Mouse (Mus musculus) heart, embryonic 13.5 days (tissue): ENCODE measurements around the gene Cd300a. TPM values are rescaled to one million over a fixed set of nuclear protein-coding genes. Genes with fewer than 3 reads are reported as not detected.

ENCODE experiments used
- ATAC-seq: fragments of 200-750 bp; cut with Nextera tagmentation; 2 replicates; pipeline ENCODE4 v1.8.0; 2017; ENCODE audit warnings: moderate TSS enrichment; ENCODE audit not compliant: insufficient number of reproducible peaks, low FRiP score, low TSS enrichment; ENCODE audit errors: extremely low read depth
- H3K27ac ChIP-seq: fragments of 300-500 bp; sonication (generic); replicated peaks from 2 replicates; pipeline ENCODE4 v1.5.1; 2015; ENCODE audit warnings: moderate library complexity, mild to moderate bottlenecking, inconsistent platforms
- H3K27me3 ChIP-seq: fragments of 300-500 bp; sonication (generic); replicated peaks from 2 replicates; pipeline ENCODE4 v1.6.1; 2015; ENCODE audit warnings: mild to moderate bottlenecking, inconsistent platforms
- H3K36me3 ChIP-seq: fragments of 300-500 bp; sonication (generic); 2 replicates; pipeline ENCODE4 v1.6.1; 2015; ENCODE audit warnings: mild to moderate bottlenecking, inconsistent platforms
- H3K4me1 ChIP-seq: fragments of 300-500 bp; sonication (generic); 2 replicates; pipeline ENCODE4 v1.6.1; 2015; ENCODE audit warnings: inconsistent platforms
- H3K4me2 ChIP-seq: fragments of 300-500 bp; sonication (generic); 2 replicates; pipeline ENCODE4 v1.6.1; 2015; ENCODE audit warnings: inconsistent platforms, mild to moderate bottlenecking, moderate library complexity
- H3K4me3 ChIP-seq: fragments of 300-500 bp; sonication (generic); 2 replicates; pipeline ENCODE4 v1.5.1; 2015; ENCODE audit warnings: moderate library complexity, mild to moderate bottlenecking, inconsistent platforms
- H3K9ac ChIP-seq: fragments of 300-500 bp; sonication (generic); 2 replicates; pipeline ENCODE4 v1.6.1; 2015; ENCODE audit warnings: inconsistent platforms, mild to moderate bottlenecking, moderate library complexity
- H3K9me3 ChIP-seq: fragments of 300-500 bp; sonication (generic); 2 replicates; pipeline ENCODE4 v1.6.1; 2016; ENCODE audit warnings: inconsistent platforms
- WGBS: fragments of 180-500 bp; shearing (Covaris S2); methylation state at CpG from one replicate; pipeline ENCODE4 v1.1.7; 2015; ENCODE audit warnings: mixed read lengths; 5-methylcytosine and 5-hydroxymethylcytosine counted together
- polyA plus RNA-seq: library from polyadenylated mRNA; unstranded; fragments of >200 nt; fragmentation: Nextera tagmentation; extraction: Ambion mirVana; gene quantifications from 2 replicates; pipeline ENCODE4 v1.2.1, GENCODE M21; 2015

The Cd300a gene
- polyA plus RNA-seq, 1 experiment from 2014 or later: 0.82 TPM

GRCm38 (mm10) chr11:114912847-114913246 lies 23.0 kb downstream of the Cd300a start:
- 10% methylated on average over 9 of the region's 9 CpGs for WGBS
- ATAC-seq: no peak

GRCm38 (mm10) chr11:114914978-114915377 lies 25.1 kb downstream of the Cd300a start:
- Histone ChIP-seq H3K36me3 (no peaks in the 10 kb centered on the region), H3K4me2 (peak overlapping the region; percentile 13; the same call in 1 of the 2 replicates), H3K4me3 (no peak overlapping the region), H3K4me1 (peaks cover 12% of the 10 kb centered on the region), H3K9ac (no peak overlapping the region), H3K27ac (no peak overlapping the region), H3K9me3 (0 out of 2 replicates have a peak, but pooled peaks cover 7% of the 10 kb centered on the region), H3K27me3 (0 out of 2 replicates have a peak, but pooled peaks cover 4% of the 10 kb centered on the region)
- 15% methylated on average over 7 of the region's 7 CpGs for WGBS
- ATAC-seq: no peak

More at GRCm38 (mm10) chr11:114912847-114913246, 23.0 kb downstream of the Cd300a start:
- H3K9me3 ChIP-seq: no peaks in the 10 kb centered on the region
- no peak overlapping the region for H3K4me2 ChIP-seq
- peaks cover 12% of the 10 kb centered on the region for H3K4me1 ChIP-seq
- no peak overlapping the region for H3K27ac ChIP-seq
- H3K36me3 ChIP-seq: no peaks in the 10 kb centered on the region
- no peak overlapping the region for H3K4me3 ChIP-seq
- H3K27me3 ChIP-seq: 0 out of 2 replicates have a peak, but pooled peaks cover 4% of the 10 kb centered on the region
- no peak overlapping the region for H3K9ac ChIP-seq

DNA sequence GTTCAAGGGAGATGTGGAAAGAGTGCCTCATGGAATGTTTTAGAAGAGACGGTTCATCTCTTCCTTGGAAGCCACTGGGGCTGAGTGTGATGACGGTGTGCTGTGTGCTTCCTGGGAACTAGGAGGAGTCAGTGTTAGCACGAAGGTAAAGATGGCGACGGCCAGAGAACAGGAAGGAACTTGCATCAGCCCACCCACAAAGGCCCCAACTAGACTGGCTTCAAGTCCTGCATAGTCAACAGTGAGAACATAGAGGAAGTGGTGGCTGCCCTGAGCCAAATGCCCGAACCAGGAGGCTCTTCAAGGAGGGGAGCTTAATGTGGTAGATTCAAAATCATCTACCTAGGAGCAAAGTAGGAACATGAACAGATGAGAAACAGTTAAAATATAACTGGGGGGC lies 27.3 kb downstream of the Cd300a start:
- H3K27me3 ChIP-seq: 0 out of 2 replicates have a peak, but pooled peaks cover 4% of the 10 kb centered on the region
- no peak overlapping the region for H3K9ac ChIP-seq
- H3K9me3 ChIP-seq: 0 out of 2 replicates have a peak, but pooled peaks cover 7% of the 10 kb centered on the region
- H3K4me3 ChIP-seq: no peak overlapping the region
- no peak overlapping the region for H3K4me2 ChIP-seq
- no peak for ATAC-seq
- H3K27ac ChIP-seq: no peak overlapping the region
- H3K4me1 ChIP-seq: peaks cover 12% of the 10 kb centered on the region
- WGBS: 74% methylated on average over 6 of the region's 6 CpGs
- no peaks in the 10 kb centered on the region for H3K36me3 ChIP-seq

DNA sequence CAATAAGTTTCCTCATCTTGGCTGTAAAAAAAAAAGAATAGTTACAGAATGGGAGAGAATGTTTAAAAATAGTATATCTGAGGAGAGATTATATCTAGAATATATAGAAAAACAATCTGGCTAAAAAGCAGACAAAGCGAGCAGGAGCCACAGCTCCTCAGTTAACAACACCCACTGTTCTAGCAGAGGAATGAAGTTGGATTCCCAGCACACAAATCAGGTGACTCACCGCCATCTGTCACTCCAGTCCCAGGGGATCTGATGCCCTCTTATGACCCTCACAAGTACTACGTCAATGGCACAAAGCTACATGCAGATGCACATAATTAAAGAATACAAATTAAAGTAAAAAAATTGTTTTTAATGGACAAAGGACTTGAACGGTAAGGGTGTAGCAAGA lies 32.6 kb downstream of the Cd300a start:
- 0 out of 2 replicates have a peak, but pooled peaks cover 7% of the 10 kb centered on the region for H3K9me3 ChIP-seq
- H3K4me1 ChIP-seq: no peaks in the 10 kb centered on the region
- no peak overlapping the region for H3K4me3 ChIP-seq
- H3K9ac ChIP-seq: no peak overlapping the region
- no peak overlapping the region for H3K27ac ChIP-seq
- ATAC-seq: no peak
- no peaks in the 10 kb centered on the region for H3K36me3 ChIP-seq
- H3K4me2 ChIP-seq: no peak overlapping the region
- 78% methylated on average over 4 of the region's 4 CpGs for WGBS
- H3K27me3 ChIP-seq: no peaks in the 10 kb centered on the region

- no peak overlapping the region for H3K9ac ChIP-seq
- H3K36me3 ChIP-seq: no peaks in the 10 kb centered on the region
- H3K4me2 ChIP-seq: no peak overlapping the region
- ATAC-seq: no peak
- 0 out of 2 replicates have a peak, but pooled peaks cover 5% of the 10 kb centered on the region for H3K9me3 ChIP-seq
- no peak overlapping the region for H3K4me3 ChIP-seq
- peaks cover 9% of the 10 kb centered on the region for H3K4me1 ChIP-seq
- WGBS: 69% methylated on average over 4 of the region's 4 CpGs
- no peaks in the 10 kb centered on the region for H3K27me3 ChIP-seq
- H3K27ac ChIP-seq: no peak overlapping the region
These were observed 34.1 kb downstream of the Cd300a start for GRCm38 (mm10) chr11:114923961-114924360.

DNA sequence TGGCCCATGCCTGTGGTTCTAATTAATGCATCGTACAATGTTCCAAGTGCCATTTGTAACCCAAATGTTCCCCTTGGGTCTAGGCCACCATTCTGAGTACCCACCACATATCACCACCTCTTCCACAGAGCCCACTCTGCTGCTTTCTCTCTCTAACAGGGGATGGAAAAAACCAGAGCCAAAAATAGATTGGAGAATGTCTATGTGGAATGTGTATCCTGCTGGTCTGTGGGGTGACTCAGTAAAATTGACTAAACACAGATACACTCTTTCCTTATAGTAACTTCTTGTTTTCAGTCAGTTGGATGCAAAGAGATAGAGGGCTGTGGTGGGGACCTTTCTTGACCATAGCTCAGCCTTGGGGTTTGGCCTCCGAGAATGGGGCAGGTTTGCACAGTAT lies 39.7 kb downstream of the Cd300a start:
- Histone ChIP-seq H3K9ac (no peak overlapping the region), H3K27me3 (no peaks in the 10 kb centered on the region), H3K9me3 (no peaks in the 10 kb centered on the region), H3K4me3 (no peak overlapping the region), H3K4me1 (peaks cover 24% of the 10 kb centered on the region), H3K36me3 (no peaks in the 10 kb centered on the region), H3K27ac (peak overlapping the region; percentile 73), H3K4me2 (no peak overlapping the region)
- no peak for ATAC-seq
- WGBS: 50% methylated on average over 2 of the region's 2 CpGs

GRCm38 (mm10) chr11:114931041-114931440 lies 41.2 kb downstream of the Cd300a start:
- Histone ChIP-seq H3K36me3 (no peaks in the 10 kb centered on the region), H3K4me1 (peaks cover 24% of the 10 kb centered on the region), H3K4me2 (no peak overlapping the region), H3K9ac (no peak overlapping the region), H3K27me3 (no peaks in the 10 kb centered on the region), H3K27ac (no peak overlapping the region), H3K4me3 (no peak overlapping the region), H3K9me3 (no peaks in the 10 kb centered on the region)
- 68% methylated on average over 5 of the region's 5 CpGs for WGBS
- ATAC-seq: no peak

- 66% methylated on average over 4 of the region's 4 CpGs for WGBS
These were observed 43.8 kb downstream of the Cd300a start for GRCm38 (mm10) chr11:114933591-114933990.

GRCm38 (mm10) chr11:114934144-114934543 lies 44.3 kb downstream of the Cd300a start, which contains the start of gene Cd300lb:
Gene Cd300lb, minus strand, starts transcription at chr11:114934386.
- ATAC-seq: no peak
- no peaks in the 10 kb centered on the region for H3K36me3 ChIP-seq
- H3K4me3 ChIP-seq: no peak within 1 kb of the TSS
- H3K27ac ChIP-seq: no peak within 1 kb of the TSS
- no peak within 1 kb of the TSS for H3K9ac ChIP-seq
- H3K9me3 ChIP-seq: no peaks in the 10 kb centered on the region
- H3K4me1 ChIP-seq: peaks cover 13% of the 10 kb centered on the region
- 39% methylated on average over 6 of the region's 6 CpGs for WGBS
- H3K27me3 ChIP-seq: no peaks in the 10 kb centered on the region
- H3K4me2 ChIP-seq: no peak within 1 kb of the TSS

More at GRCm38 (mm10) chr11:114933591-114933990, 43.8 kb downstream of the Cd300a start:
- no peak overlapping the region for H3K9ac ChIP-seq
- H3K9me3 ChIP-seq: no peaks in the 10 kb centered on the region
- ATAC-seq: no peak
- no peak overlapping the region for H3K4me3 ChIP-seq
- H3K27me3 ChIP-seq: no peaks in the 10 kb centered on the region
- H3K4me2 ChIP-seq: no peak overlapping the region
- H3K4me1 ChIP-seq: peaks cover 19% of the 10 kb centered on the region
- H3K27ac ChIP-seq: no peak overlapping the region
- H3K36me3 ChIP-seq: no peaks in the 10 kb centered on the region

Other genes with a start within 250 kb of the Cd300a start
- 754 and 817 TPM in 2 replicates for gene Rpl38, start 221.5 kb upstream of the Cd300a start, polyA plus RNA-seq
- 7.5 and 7.7 TPM in 2 replicates for gene Ttyh2, start 214.6 kb upstream of the Cd300a start, polyA plus RNA-seq
- 0.13 and 0.36 TPM in 2 replicates for gene Dnaic2, start 162.6 kb upstream of the Cd300a start, polyA plus RNA-seq
- gene Kif19a, start 124.7 kb upstream of the Cd300a start, polyA plus RNA-seq: 0.17 TPM in 1 of 2 replicates, not detected in the other
- gene Btbd17, start 94.1 kb upstream of the Cd300a start, polyA plus RNA-seq: 0.24 TPM in 1 of 2 replicates, not detected in the other
- not detected in 2 replicates for gene Gpr142, start 91.1 kb upstream of the Cd300a start, polyA plus RNA-seq
- gene Gprc5c, start 38.9 kb upstream of the Cd300a start, polyA plus RNA-seq: 20.6 and 20.7 TPM in 2 replicates
- 0.45 and 0.49 TPM in 2 replicates for gene Cd300lb, start 44.3 kb downstream of the Cd300a start, polyA plus RNA-seq
- gene Cd300c, start 79.1 kb downstream of the Cd300a start, polyA plus RNA-seq: not detected in 2 replicates
- 0.05 and 0.40 TPM in 2 replicates for gene Cd300ld, start 99.9 kb downstream of the Cd300a start, polyA plus RNA-seq
- gene Cd300c2, start 111.8 kb downstream of the Cd300a start, polyA plus RNA-seq: 1.6 and 1.9 TPM in 2 replicates
- not detected in 2 replicates for gene Cd300ld2, start 126.2 kb downstream of the Cd300a start, polyA plus RNA-seq
- gene Cd300ld4, start 137.0 kb downstream of the Cd300a start, polyA plus RNA-seq: not detected in 2 replicates
- not detected in 2 replicates for gene Cd300ld5, start 147.7 kb downstream of the Cd300a start, polyA plus RNA-seq
- gene Cd300ld3, start 158.4 kb downstream of the Cd300a start, polyA plus RNA-seq: not detected in 2 replicates
- not detected in 2 replicates for gene Cd300e, start 172.1 kb downstream of the Cd300a start, polyA plus RNA-seq
- gene Rab37, start 201.4 kb downstream of the Cd300a start, polyA plus RNA-seq: 1.2 and 1.7 TPM in 2 replicates
- 0.37 and 0.38 TPM in 2 replicates for gene Cd300lf, start 244.0 kb downstream of the Cd300a start, polyA plus RNA-seq